Mouse (Mus musculus): ENCODE measurements at regions not wholly inside any gene's neighbourhood (a gene's known extent, or its start where the extent isn't known, plus 50 kb on each side); places are given as distances from the start of the nearest gene placed in this dataset.
A peak's percentile ranks its signal among the peaks of the same experiment; 100 is the strongest.

GRCm38 (mm10) chr15:11572063-11572462 lies 172.6 kb upstream of the Tars start:
- peak; percentile 11 to 40 for DNase-seq

- peak; percentile 60 to 71 for DNase-seq
Observed at GRCm38 (mm10) chr15:11565503-11566031, 166.1 kb upstream of the Tars start.

DNA sequence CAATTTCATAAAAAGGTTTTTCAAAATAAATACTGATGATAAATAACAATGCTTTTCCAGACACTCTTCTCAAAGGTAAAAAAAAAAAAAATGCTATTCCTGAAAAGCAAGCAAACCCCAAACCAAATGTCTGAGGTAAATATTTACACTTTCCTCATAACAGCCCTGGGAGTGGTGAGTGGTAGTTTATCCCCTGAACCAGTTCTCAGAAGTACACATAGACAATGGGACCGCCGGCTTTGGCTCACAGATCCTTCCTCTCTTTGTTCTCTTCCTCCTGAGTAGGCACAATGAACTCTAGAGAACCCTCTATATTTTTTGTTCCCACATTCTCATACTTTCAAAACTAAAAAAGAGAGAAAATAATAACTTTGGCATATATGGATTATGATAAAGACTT lies 153.1 kb upstream of the Tars start:
- no peak for DNase-seq

GRCm38 (mm10) chr15:11552110-11552509 lies 152.6 kb upstream of the Tars start:
- no peak for DNase-seq

GRCm38 (mm10) chr15:11539485-11539884 lies 140.0 kb upstream of the Tars start:
- DNase-seq, result peak in 1 of 2 experiments; percentile 25

- peak; percentile 18 to 45 for DNase-seq
Observed at GRCm38 (mm10) chr15:11536076-11536620, 136.7 kb upstream of the Tars start.

- DNase-seq, result no peak
Observed at GRCm38 (mm10) chr15:11534404-11535251, 135.2 kb upstream of the Tars start.

DNA sequence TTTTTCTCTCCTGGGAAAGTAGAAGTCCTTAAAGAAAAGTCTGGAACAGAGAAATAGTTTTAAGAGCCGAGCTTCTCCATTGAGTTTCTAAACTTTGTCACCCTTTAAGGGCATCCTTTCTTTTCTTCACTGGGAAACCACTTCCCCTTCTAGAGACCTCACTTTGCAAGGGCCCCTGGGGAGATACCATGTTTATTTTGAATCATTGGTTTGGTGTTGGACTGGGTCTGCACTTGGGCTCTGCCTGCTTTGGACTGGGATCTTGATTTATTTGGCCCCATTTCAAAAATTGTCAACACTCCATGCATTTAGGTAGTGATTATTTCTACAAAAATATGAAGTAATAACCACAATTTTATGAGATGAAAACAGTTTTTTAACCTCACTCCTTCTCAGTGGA lies 134.2 kb upstream of the Tars start:
- DNase-seq, result no peak

- peak; percentile 31 to 33 for DNase-seq
Observed at GRCm38 (mm10) chr15:11533002-11533610, 133.6 kb upstream of the Tars start.

DNA sequence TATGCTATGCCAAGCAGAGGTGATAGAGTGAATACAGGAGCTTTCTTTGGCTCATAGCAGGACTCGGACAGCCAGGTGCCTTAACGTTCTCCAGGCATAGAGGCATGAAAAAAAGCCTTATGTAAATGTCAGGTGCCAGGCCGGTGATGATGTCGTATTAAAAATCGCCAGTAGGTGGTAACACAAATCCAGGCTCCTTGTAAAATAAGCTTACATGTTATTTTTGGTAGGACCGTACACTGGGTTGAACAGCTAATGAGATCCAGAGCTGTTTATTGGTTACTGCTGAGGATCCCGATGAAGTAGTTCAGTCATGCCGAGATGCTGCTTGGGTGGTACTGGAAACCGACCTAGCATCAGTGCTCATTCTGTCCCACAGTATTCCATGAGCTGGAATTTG lies 133.1 kb upstream of the Tars start:
- no peak for DNase-seq

GRCm38 (mm10) chr15:11529819-11530810 lies 130.7 kb upstream of the Tars start:
- no peak for DNase-seq

DNA sequence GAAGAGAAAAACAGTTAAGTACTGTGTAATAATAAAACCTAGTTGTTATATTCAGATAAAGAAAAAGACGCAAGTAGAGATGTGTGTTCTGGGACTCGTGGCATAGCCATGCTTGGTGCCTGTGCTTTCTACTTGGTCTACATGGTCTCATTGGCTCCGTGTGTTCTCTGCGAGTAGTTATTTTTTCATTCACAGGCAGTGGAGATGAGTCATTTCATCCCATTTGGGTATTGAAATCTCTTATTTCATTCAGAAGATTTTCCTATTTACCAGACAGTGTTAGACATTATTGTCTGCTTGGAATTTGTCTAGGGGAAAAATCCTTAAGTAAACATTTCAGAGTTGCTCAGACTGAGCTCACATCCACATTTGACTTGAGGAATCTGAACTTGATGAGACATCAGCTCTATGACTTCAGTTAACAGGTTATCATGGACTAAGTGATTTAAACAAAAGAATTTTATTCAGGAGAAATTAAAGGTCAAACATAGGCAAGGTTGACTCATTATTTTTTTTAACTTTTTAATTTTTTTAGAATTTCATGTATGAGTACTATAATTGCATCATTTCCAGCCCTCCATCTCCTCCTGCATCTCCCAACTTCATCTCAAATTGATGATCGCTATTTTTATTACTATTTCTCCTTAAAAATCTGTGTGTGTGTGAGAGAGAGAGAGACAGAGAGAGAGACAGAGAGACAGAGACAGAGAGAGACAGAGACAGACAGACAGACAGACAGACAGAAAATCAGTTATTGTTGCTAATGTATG lies 125.1 kb upstream of the Tars start:
- no peak for DNase-seq

GRCm38 (mm10) chr15:11518565-11518964 lies 119.1 kb upstream of the Tars start:
- no peak for DNase-seq

DNA sequence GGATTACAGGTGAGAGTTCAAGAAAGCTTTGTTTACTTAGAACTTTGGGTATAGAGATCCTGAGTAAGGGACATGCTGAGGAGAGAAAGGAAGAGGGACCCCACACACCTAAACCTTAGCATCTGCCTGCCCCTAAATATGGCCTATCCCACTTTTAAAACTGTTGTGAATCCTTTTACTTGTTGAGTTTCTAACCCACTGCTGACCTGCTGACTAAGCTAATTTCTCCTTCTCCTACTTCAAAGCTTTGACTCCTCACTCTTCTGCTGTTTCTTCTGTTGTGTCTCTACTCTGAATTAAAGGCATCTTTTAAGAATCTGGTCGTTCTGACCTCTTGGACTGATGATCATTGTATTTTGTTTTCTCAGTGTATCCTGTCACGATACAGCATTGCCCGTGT lies 118.4 kb upstream of the Tars start:
- no peak for DNase-seq

GRCm38 (mm10) chr15:11505076-11505639 lies 105.7 kb upstream of the Tars start:
- no peak for DNase-seq

DNA sequence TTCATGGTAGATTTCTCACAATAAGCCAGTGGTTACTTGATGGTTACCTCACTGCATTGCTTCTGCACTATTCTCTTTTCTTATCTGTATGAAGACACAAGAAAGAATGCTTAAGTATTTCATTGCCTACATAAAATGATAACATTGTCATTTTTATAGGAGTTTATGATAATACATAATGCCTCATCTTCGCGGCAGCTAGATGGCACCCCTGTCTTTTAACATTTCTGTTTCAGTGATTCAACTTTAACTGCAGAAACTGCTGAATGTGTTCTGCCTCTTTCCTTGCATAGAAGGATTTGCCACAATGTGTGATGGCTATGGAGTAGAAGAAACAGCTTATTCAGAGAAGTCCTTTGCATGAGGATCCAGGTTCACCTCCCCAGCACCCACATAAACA lies 97.0 kb upstream of the Tars start:
- DNase-seq, result no peak

DNA sequence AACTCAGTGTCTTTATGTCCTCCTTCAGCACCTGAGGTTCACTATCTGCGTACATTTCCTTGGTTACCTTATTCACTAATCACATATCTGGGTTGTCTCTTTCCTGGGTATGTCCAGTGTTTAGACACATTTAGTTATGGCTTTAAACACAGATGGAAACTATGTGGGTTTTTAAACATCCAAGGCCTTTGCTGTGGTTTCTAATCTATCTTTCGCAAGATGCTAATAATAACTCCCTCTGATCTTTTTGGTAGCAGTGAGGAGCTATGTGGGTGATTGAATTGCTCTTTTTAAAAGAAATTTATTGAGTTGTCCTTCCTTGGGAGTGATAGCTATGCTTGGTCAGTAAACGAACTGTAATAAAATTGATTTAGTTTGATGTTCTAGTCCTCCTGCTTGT lies 89.7 kb upstream of the Tars start:
- no peak for DNase-seq

- no peak for DNase-seq
Observed at GRCm38 (mm10) chr15:11487268-11487783, 87.9 kb upstream of the Tars start.

DNA sequence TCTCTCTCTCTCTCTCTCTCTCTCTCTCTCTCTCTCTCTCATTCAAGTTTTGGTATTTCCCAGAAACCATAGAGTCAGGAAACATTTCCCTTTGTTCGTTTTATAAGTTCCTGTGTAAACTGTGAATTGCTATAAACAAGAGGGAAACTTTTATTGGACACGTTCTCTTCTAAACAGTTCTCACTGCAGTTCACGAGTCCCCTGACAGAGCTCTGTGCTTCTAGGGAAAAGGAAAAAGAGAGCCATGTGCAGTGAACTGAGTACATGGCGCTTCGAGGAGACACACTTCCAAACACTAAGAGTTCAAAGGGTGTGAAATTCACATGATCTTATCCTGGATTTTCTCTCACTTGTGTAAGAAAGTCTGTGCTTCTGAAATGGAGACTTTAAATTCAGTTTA lies 84.5 kb upstream of the Tars start:
- no peak for DNase-seq

DNA sequence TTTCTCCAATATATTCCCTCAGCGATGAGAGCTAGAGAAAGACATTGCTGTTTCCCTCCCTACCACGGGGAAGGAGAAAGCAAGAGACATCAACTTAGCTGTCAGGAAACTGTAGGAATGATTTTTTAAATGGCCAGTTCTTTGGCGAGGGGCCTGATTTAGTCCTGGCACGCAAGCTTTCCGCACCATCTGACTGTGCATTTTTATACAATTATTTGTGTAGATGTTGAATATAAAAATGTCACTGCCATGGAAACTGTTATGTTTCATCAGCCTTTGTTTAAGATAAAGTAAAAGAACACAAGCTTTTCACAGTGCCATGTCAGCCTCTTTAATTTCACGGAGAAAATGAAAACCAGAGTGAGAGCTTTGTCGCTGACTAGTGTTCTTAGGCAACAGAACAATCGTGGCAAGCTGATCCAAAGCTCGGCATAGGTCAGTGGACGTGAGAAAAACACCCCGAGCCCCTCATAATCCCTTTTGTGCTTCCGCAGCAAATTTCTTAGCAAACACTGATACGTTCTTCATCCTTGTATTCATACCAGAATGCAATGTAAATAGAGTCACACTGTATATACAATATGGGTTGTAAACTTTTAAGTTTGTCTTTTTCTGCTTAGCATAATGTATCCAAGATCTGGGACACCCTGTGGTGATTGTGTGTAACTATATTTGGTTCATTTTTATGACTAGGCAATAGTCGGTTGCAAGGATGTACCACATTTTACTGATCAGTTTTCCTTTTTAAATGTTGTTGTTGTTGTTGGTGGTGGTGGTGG lies 79.9 kb upstream of the Tars start:
- DNase-seq, result no peak

All from adrenal gland, postnatal 36 days (tissue).